In genomic region chr5:125829342-125829741, GRCm38 (mm10) we compare ENCODE assay signal across 19 mouse cellular contexts.
DNase-seq lines count a peak whose midpoint lies in the region; ATAC-seq and TF ChIP-seq lines count a peak whose summit lies in the region.
"Had no signal": no experiment of that assay in that cellular context is flagged by ENCODE, and none has a peak within 500 bp of the region (broad histone marks: within the 10 kb centered on the region; RNA-seq: fewer than 3 reads in every experiment).

No protein-coding gene starts in this region.

- WGBS in midbrain, embryonic 15.5 days, result 82% methylated on average over 3 of the region's 3 CpGs

- H3K9me3 ChIP-seq in midbrain, embryonic 15.5 days, result no peaks in the 10 kb centered on the region
- H3K9me3 ChIP-seq: embryonic facial prominence, embryonic 13.5 days; lung, embryonic 15.5 days; neural tube, embryonic 12.5 days had no signal

- H3K4me3 ChIP-seq in layer of hippocampus, adult 2 months, result no peak overlapping the region
- no peak overlapping the region for H3K4me3 ChIP-seq in midbrain, embryonic 15.5 days
- H3K4me3 ChIP-seq: embryonic facial prominence, embryonic 13.5 days; lung, embryonic 15.5 days; neural tube, embryonic 12.5 days had no signal

- H3K27ac ChIP-seq in layer of hippocampus, adult 2 months, result peak overlapping the region; percentile 88
- no peak overlapping the region for H3K27ac ChIP-seq in midbrain, embryonic 15.5 days
- H3K27ac ChIP-seq: embryonic facial prominence, embryonic 13.5 days; kidney, postnatal 0 days; liver, embryonic 14.5 days; lung, embryonic 15.5 days; neural tube, embryonic 12.5 days; stomach, postnatal 0 days had no signal

- no peak overlapping the region for H3K9ac ChIP-seq in midbrain, embryonic 15.5 days
- H3K9ac ChIP-seq: embryonic facial prominence, embryonic 13.5 days; liver, embryonic 14.5 days; lung, embryonic 15.5 days; neural tube, embryonic 12.5 days had no signal

- DNase-seq in layer of hippocampus, adult 18-20 months (ENCODE audit: low spot score in 2 of 2), result peak; percentile 34 to 78
- DNase-seq in layer of hippocampus, postnatal 25 days (ENCODE audit: extremely low spot score in 1 of 2, low spot score in 1 of 2), result no peak
- DNase-seq in brain, adult 2 months (ENCODE audit: low read depth, low spot score), result peak; percentile 89
- DNase-seq in layer of hippocampus, adult 2 months (ENCODE audit: low spot score in 2 of 2), result peak; percentile 39 to 80
- DNase-seq in left cerebral cortex, adult 9 months (ENCODE audit: low spot score in 2 of 2), result peak; percentile 36 to 65
- DNase-seq in spleen, postnatal 14 days (ENCODE audit: low spot score in 2 of 2), result no peak
- DNase-seq: adrenal gland, adult 8-10 months; cerebellum, adult 9-10 months; gastrocnemius, postnatal 36 days; kidney, adult 18-20 months; lung, postnatal 4 days; thymus, postnatal 25 days had no signal

- H3K4me1 ChIP-seq in midbrain, embryonic 15.5 days, result no peaks in the 10 kb centered on the region
- H3K4me1 ChIP-seq: embryonic facial prominence, embryonic 13.5 days; lung, embryonic 15.5 days; neural tube, embryonic 12.5 days had no signal

- no peak for ATAC-seq in midbrain, embryonic 15.5 days (replicated peaks)

- H3K36me3 ChIP-seq in midbrain, embryonic 15.5 days (replicated peaks), result no peaks in the 10 kb centered on the region
- H3K36me3 ChIP-seq: embryonic facial prominence, embryonic 13.5 days; lung, embryonic 15.5 days; neural tube, embryonic 12.5 days had no signal

- no peak overlapping the region for H3K4me2 ChIP-seq in midbrain, embryonic 15.5 days
- H3K4me2 ChIP-seq: embryonic facial prominence, embryonic 13.5 days; lung, embryonic 15.5 days; neural tube, embryonic 12.5 days had no signal

- TF ChIP-seq CTCF in layer of hippocampus, adult 2 months (conservative IDR thresholded peaks at IDR 0.05), result no peak

- no peaks in the 10 kb centered on the region for H3K27me3 ChIP-seq in midbrain, embryonic 15.5 days (replicated peaks)
- H3K27me3 ChIP-seq: embryonic facial prominence, embryonic 13.5 days; lung, embryonic 15.5 days; neural tube, embryonic 12.5 days had no signal

Comparison
In these comparisons a context has a peak if more than half of its experiments do, and no peak if none do; other contexts are left out.
1. DNase-seq: peak in layer of hippocampus, adult 18-20 months (2 of 2), brain, adult 2 months (single experiment), layer of hippocampus, adult 2 months (2 of 2) and left cerebral cortex, adult 9 months (2 of 2); none in layer of hippocampus, postnatal 25 days (0 of 2) and spleen, postnatal 14 days (0 of 2).